Comparison of ENCODE assay signal across 10 mouse cellular contexts in genomic region chr12:68500794-68501193, GRCm38 (mm10).
DNase-seq lines count a peak whose midpoint lies in the region; ATAC-seq and TF ChIP-seq lines count a peak whose summit lies in the region.
"Had no signal": no experiment of that assay in that cellular context is flagged by ENCODE, and none has a peak within 500 bp of the region (broad histone marks: within the 10 kb centered on the region; RNA-seq: fewer than 3 reads in every experiment).

No protein-coding gene starts in this region.

- ATAC-seq in forebrain, embryonic 11.5 days (replicated peaks; ENCODE audit: low FRiP score), result no peak
- no peak for ATAC-seq in forebrain, embryonic 12.5 days (ENCODE audit: low FRiP score)
- ATAC-seq in liver, embryonic 14.5 days (ENCODE audit: insufficient read depth), result no peak
- ATAC-seq in liver, embryonic 11.5 days (replicated peaks; ENCODE audit: low FRiP score), result no peak

- H3K9ac ChIP-seq in forebrain, embryonic 11.5 days (ENCODE audit: low read length), result no peak overlapping the region
- no peak overlapping the region for H3K9ac ChIP-seq in forebrain, embryonic 12.5 days
- no peak overlapping the region for H3K9ac ChIP-seq in liver, embryonic 14.5 days (replicated peaks)
- no peak overlapping the region for H3K9ac ChIP-seq in liver, embryonic 11.5 days (ENCODE audit: low read depth, low read length)
- H3K9ac ChIP-seq: limb, embryonic 13.5 days; neural tube, embryonic 13.5 days had no signal

- TF ChIP-seq EP300 in liver, embryonic 14.5 days (IDR thresholded peaks at IDR 0.05; ENCODE audit: low read depth), result no peak

- peak; percentile 61 for DNase-seq in forebrain, embryonic 11.5 days (ENCODE audit: low spot score)
- no peak for DNase-seq in liver, embryonic 14.5 days (ENCODE audit: low read depth in 3 of 3, low spot score in 3 of 3)
- DNase-seq in liver, embryonic 11.5 days (ENCODE audit: low spot score), result no peak
- peak; percentile 54 for DNase-seq in ZHBTc4 (ENCODE audit: low read depth, low spot score)
- peak; percentile 52 for DNase-seq in kidney, postnatal 10 days
- DNase-seq in B cell, adult 2 months, result no peak
- no peak for DNase-seq in thymus, adult 18-20 months

- H3K4me2 ChIP-seq in forebrain, embryonic 11.5 days (ENCODE audit: low read depth, low read length, severe bottlenecking), result no peak overlapping the region
- H3K4me2 ChIP-seq in forebrain, embryonic 12.5 days, result no peak overlapping the region
- no peak overlapping the region for H3K4me2 ChIP-seq in liver, embryonic 14.5 days (ENCODE audit: low read depth)
- no peak overlapping the region for H3K4me2 ChIP-seq in liver, embryonic 11.5 days
- H3K4me2 ChIP-seq: limb, embryonic 13.5 days; neural tube, embryonic 13.5 days had no signal

- 88% methylated on average over 4 of the region's 4 CpGs for WGBS in forebrain, embryonic 11.5 days
- 84% methylated on average over 4 of the region's 4 CpGs for WGBS in forebrain, embryonic 12.5 days
- 66% methylated on average over 4 of the region's 4 CpGs for WGBS in liver, embryonic 14.5 days (ENCODE audit: insufficient replicate concordance)
- 80% methylated on average over 4 of the region's 4 CpGs for WGBS in liver, embryonic 11.5 days

- H3K36me3 ChIP-seq in forebrain, embryonic 11.5 days (ENCODE audit: control insufficient read depth, insufficient read depth, low read length), result no peaks in the 10 kb centered on the region
- H3K36me3 ChIP-seq in forebrain, embryonic 12.5 days (replicated peaks), result no peaks in the 10 kb centered on the region
- no peaks in the 10 kb centered on the region for H3K36me3 ChIP-seq in liver, embryonic 14.5 days (replicated peaks; ENCODE audit: control insufficient read depth, insufficient read depth, low read depth)
- no peaks in the 10 kb centered on the region for H3K36me3 ChIP-seq in liver, embryonic 11.5 days (ENCODE audit: control insufficient read depth, insufficient read depth, low read length)
- H3K36me3 ChIP-seq: limb, embryonic 13.5 days; neural tube, embryonic 13.5 days had no signal

- no peak overlapping the region for H3K4me3 ChIP-seq in forebrain, embryonic 11.5 days (ENCODE audit: low read depth, low read length)
- H3K4me3 ChIP-seq in forebrain, embryonic 12.5 days (replicated peaks), result no peak overlapping the region
- H3K4me3 ChIP-seq in liver, embryonic 14.5 days (ENCODE audit: insufficient read depth in 1 of 2, low read depth in 2 of 2, low read length in 2 of 2), result no peak overlapping the region
- no peak overlapping the region for H3K4me3 ChIP-seq in liver, embryonic 11.5 days (ENCODE audit: low read depth, low read length)
- H3K4me3 ChIP-seq: limb, embryonic 13.5 days; neural tube, embryonic 13.5 days had no signal

- H3K9me3 ChIP-seq in forebrain, embryonic 11.5 days (ENCODE audit: control insufficient read depth, low read length), result no peaks in the 10 kb centered on the region
- no peaks in the 10 kb centered on the region for H3K9me3 ChIP-seq in forebrain, embryonic 12.5 days
- H3K9me3 ChIP-seq in liver, embryonic 14.5 days (ENCODE audit: control insufficient read depth, low read length), result no peaks in the 10 kb centered on the region
- H3K9me3 ChIP-seq in liver, embryonic 11.5 days (ENCODE audit: control insufficient read depth, low read length), result no peaks in the 10 kb centered on the region
- H3K9me3 ChIP-seq: limb, embryonic 13.5 days; neural tube, embryonic 13.5 days had no signal

- H3K27me3 ChIP-seq in forebrain, embryonic 11.5 days (ENCODE audit: control insufficient read depth, insufficient read depth, low read length), result no peaks in the 10 kb centered on the region
- H3K27me3 ChIP-seq in forebrain, embryonic 12.5 days, result no peaks in the 10 kb centered on the region
- no peaks in the 10 kb centered on the region for H3K27me3 ChIP-seq in liver, embryonic 14.5 days (ENCODE audit: control insufficient read depth, insufficient read depth, low read length)
- no peaks in the 10 kb centered on the region for H3K27me3 ChIP-seq in liver, embryonic 11.5 days (replicated peaks; ENCODE audit: control insufficient read depth, insufficient read depth, low read length)
- H3K27me3 ChIP-seq: limb, embryonic 13.5 days; neural tube, embryonic 13.5 days had no signal

- peak; percentile 20; the same call in 1 of the 2 replicates for TF ChIP-seq CTCF in liver, embryonic 14.5 days (IDR thresholded peaks at IDR 0.05; ENCODE audit: low read depth)

- no peak overlapping the region for H3K27ac ChIP-seq in forebrain, embryonic 11.5 days (ENCODE audit: low read depth, low read length)
- H3K27ac ChIP-seq in forebrain, embryonic 12.5 days, result no peak overlapping the region
- no peak overlapping the region for H3K27ac ChIP-seq in liver, embryonic 14.5 days
- H3K27ac ChIP-seq in liver, embryonic 11.5 days (ENCODE audit: low read depth, low read length), result no peak overlapping the region
- H3K27ac ChIP-seq: limb, embryonic 13.5 days; neural tube, embryonic 13.5 days had no signal

- no peaks in the 10 kb centered on the region for H3K4me1 ChIP-seq in forebrain, embryonic 11.5 days (replicated peaks; ENCODE audit: control insufficient read depth, insufficient read depth, low read length)
- H3K4me1 ChIP-seq in forebrain, embryonic 12.5 days, result no peaks in the 10 kb centered on the region
- no peaks in the 10 kb centered on the region for H3K4me1 ChIP-seq in liver, embryonic 14.5 days (replicated peaks; ENCODE audit: control insufficient read depth in 2 of 2, insufficient read depth in 2 of 2, low read length in 1 of 2)
- no peaks in the 10 kb centered on the region for H3K4me1 ChIP-seq in liver, embryonic 11.5 days (replicated peaks; ENCODE audit: control insufficient read depth, insufficient read depth, low read length)
- H3K4me1 ChIP-seq: limb, embryonic 13.5 days; neural tube, embryonic 13.5 days had no signal

Comparison
In these comparisons a context has a peak if more than half of its experiments do, and no peak if none do; other contexts are left out.
1. DNase-seq: peak in forebrain, embryonic 11.5 days (single experiment), ZHBTc4 (single experiment) and kidney, postnatal 10 days (single experiment); none in liver, embryonic 14.5 days (0 of 3), liver, embryonic 11.5 days (single experiment), B cell, adult 2 months (0 of 2) and thymus, adult 18-20 months (0 of 2).